Mouse (Mus musculus) cerebellum, adult 2 months (tissue): Measurements from ENCODE around the gene Nsg2.

Experiments used
- CTCF ChIP-seq: fragments of 200-500 bp; IDR thresholded peaks from 2 replicates; pipeline ENCODE4 v1.5.1; 2011; ENCODE audit warnings: low read depth, mild to moderate bottlenecking, control low read depth, low read length, moderate library complexity, borderline replicate concordance; ENCODE audit not compliant: insufficient read depth
- POLR2A ChIP-seq: fragments of 200-500 bp; IDR thresholded peaks from 2 replicates; pipeline ENCODE4 v1.6.1; 2011; ENCODE audit warnings: low read length, control low read depth, borderline replicate concordance; ENCODE audit not compliant: insufficient read depth

DNA sequence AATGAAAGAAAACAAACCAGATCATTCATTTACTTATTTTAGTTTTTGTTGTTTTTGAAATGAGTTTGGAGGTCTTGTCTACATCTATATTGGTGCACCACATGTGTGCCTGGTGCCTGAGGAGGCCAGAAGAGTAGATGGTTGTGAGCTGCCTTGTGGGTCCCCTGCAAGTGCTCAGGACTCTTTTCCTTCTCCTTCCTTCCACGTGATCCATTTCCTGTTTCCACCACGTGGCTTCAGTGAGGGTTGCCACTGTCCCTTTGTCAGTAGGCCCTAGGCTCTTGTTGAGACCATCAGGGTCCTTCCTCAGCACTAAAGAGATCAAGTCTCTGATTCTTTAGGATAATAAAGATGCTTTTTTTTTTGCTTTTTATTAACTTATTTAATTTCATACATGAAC lies 15.5 kb upstream of the Nsg2 start:
- TF ChIP-seq CTCF = no peak
- no peak for TF ChIP-seq POLR2A
